Mouse (Mus musculus) heart, postnatal 4 days (tissue): Measurements from ENCODE around the gene Tsg101. TPM values are rescaled to one million over a fixed set of nuclear protein-coding genes. Genes with fewer than 3 reads are reported as not detected.

Experiments
- DNase-seq: peaks from one replicate; pipeline ENCODE4 v3.0.0; 2021
- total RNA-seq, 2 experiments: library from RNA; stranded (reverse); gene quantifications; 2 replicates each; pipeline ENCODE4 v1.2.3; 2021

Tsg101 gene
- total RNA-seq, 2 experiments from 2014 or later = 87.5 to 92.4 TPM

- no peak for DNase-seq
These were observed 42.9 kb downstream of the Tsg101 start for GRCm38 (mm10) chr7:46876841-46877240.

GRCm38 (mm10) chr7:46871988-46872387 lies 47.8 kb downstream of the Tsg101 start:
- no peak for DNase-seq

- DNase-seq = no peak
These were observed 58.8 kb downstream of the Tsg101 start, which contains the start of gene Ldhc for GRCm38 (mm10) chr7:46860996-46861395. Ldhc (plus strand) TSS chr7:46861203.

- no peak for DNase-seq
These were observed 60.7 kb downstream of the Tsg101 start for GRCm38 (mm10) chr7:46859031-46859430.

GRCm38 (mm10) chr7:46857436-46857835 lies 62.3 kb downstream of the Tsg101 start:
- DNase-seq = no peak

- no peak for DNase-seq
These were observed 63.8 kb downstream of the Tsg101 start for GRCm38 (mm10) chr7:46855866-46856560.

GRCm38 (mm10) chr7:46853365-46853764 lies 66.4 kb downstream of the Tsg101 start:
- no peak for DNase-seq

GRCm38 (mm10) chr7:46852666-46853065 lies 67.1 kb downstream of the Tsg101 start:
- DNase-seq = no peak

GRCm38 (mm10) chr7:46851026-46851425 lies 68.7 kb downstream of the Tsg101 start:
- no peak for DNase-seq

- no peak for DNase-seq
These were observed 70.5 kb downstream of the Tsg101 start for GRCm38 (mm10) chr7:46849287-46849686.

- peak; percentile 73 for DNase-seq
These were observed 73.1 kb downstream of the Tsg101 start for GRCm38 (mm10) chr7:46846486-46847244.

- no peak for DNase-seq
These were observed 73.7 kb downstream of the Tsg101 start for GRCm38 (mm10) chr7:46845978-46846485.

GRCm38 (mm10) chr7:46845211-46845977 lies 74.4 kb downstream of the Tsg101 start:
- DNase-seq = peak; percentile 98

- DNase-seq = no peak
These were observed 76.2 kb downstream of the Tsg101 start for GRCm38 (mm10) chr7:46843576-46843975.

- no peak for DNase-seq
These were observed 77.5 kb downstream of the Tsg101 start for GRCm38 (mm10) chr7:46842278-46842677.

- no peak for DNase-seq
These were observed 78.8 kb downstream of the Tsg101 start, which contains the start of gene Ldha for GRCm38 (mm10) chr7:46840787-46841525. Ldha (plus strand) TSS chr7:46841475.

- DNase-seq = no peak
These were observed 79.4 kb downstream of the Tsg101 start for GRCm38 (mm10) chr7:46840326-46840725.

GRCm38 (mm10) chr7:46839861-46840260 lies 79.9 kb downstream of the Tsg101 start:
- DNase-seq = no peak

GRCm38 (mm10) chr7:46839446-46839845 lies 80.3 kb downstream of the Tsg101 start:
- peak; percentile 12 for DNase-seq
